Mouse (Mus musculus) forebrain, embryonic 14.5 days (tissue): ENCODE results near the gene Col23a1. TPM values are rescaled to one million over a fixed set of nuclear protein-coding genes. Genes with fewer than 3 reads are reported as not detected.

Source experiments
- ATAC-seq: fragments of 200-750 bp; cut with Nextera tagmentation; 2 replicates; pipeline ENCODE4 v1.8.0; 2017; ENCODE audit warnings: mild to moderate bottlenecking, moderate library complexity
- DNase-seq: peaks from one replicate; pipeline ENCODE4 v3.0.0-alpha.2; 2015; ENCODE audit warnings: low spot score
- H3K27ac ChIP-seq: fragments of 300-500 bp; sonication (generic); 2 replicates; pipeline ENCODE4 v1.5.1; 2014; ENCODE audit warnings: low read depth, mild to moderate bottlenecking, control low read depth, low read length, moderate library complexity
- H3K27me3 ChIP-seq: fragments of 300-500 bp; sonication (generic); replicated peaks from 2 replicates; pipeline ENCODE4 v1.6.1; 2014; ENCODE audit warnings: low read length, control low read depth, mixed read lengths; ENCODE audit not compliant: control insufficient read depth, insufficient read depth
- H3K36me3 ChIP-seq: fragments of 300-500 bp; sonication (generic); 2 replicates; pipeline ENCODE4 v1.6.1; 2014; ENCODE audit warnings: low read length, control low read depth; ENCODE audit not compliant: control insufficient read depth, insufficient read depth
- H3K4me1 ChIP-seq: fragments of 300-500 bp; sonication (generic); 2 replicates; pipeline ENCODE4 v1.6.1; 2014; ENCODE audit warnings: antibody characterized with exemption, low read length, control low read depth; ENCODE audit not compliant: control insufficient read depth, insufficient read depth
- H3K4me2 ChIP-seq: fragments of 300-500 bp; sonication (generic); 2 replicates; pipeline ENCODE4 v1.6.1; 2014; ENCODE audit warnings: mild to moderate bottlenecking, control low read depth, low read length
- H3K4me3 ChIP-seq: fragments of 300-500 bp; sonication (generic); 2 replicates; pipeline ENCODE4 v1.5.1; 2014; ENCODE audit warnings: low read depth, low read length, control low read depth
- H3K9ac ChIP-seq: fragments of 300-500 bp; sonication (generic); 2 replicates; pipeline ENCODE4 v1.6.1; 2014; ENCODE audit warnings: mild to moderate bottlenecking, low read length, control low read depth, moderate library complexity
- H3K9me3 ChIP-seq: fragments of 300-500 bp; sonication (generic); replicated peaks from 2 replicates; pipeline ENCODE4 v1.6.1; 2016; ENCODE audit warnings: low read length, control low read depth, mixed read lengths; ENCODE audit not compliant: control insufficient read depth
- WGBS: fragments of 180-500 bp; shearing (Covaris S2); extraction: QIAGEN DNeasy Blood & Tissue Kit; methylation state at CpG from one replicate; pipeline ENCODE4 v1.1.7; 2014; 5-methylcytosine and 5-hydroxymethylcytosine counted together
- polyA plus RNA-seq: library from polyadenylated mRNA; unstranded; fragments of >200 nt; fragmentation: Nextera tagmentation; extraction: Ambion mirVana; gene quantifications from 2 replicates; pipeline ENCODE4 v1.2.1, GENCODE M21; 2014

Col23a1 gene
- polyA plus RNA-seq, 1 experiment from 2014 or later, result 2.5 TPM

GRCm38 (mm10) chr11:51448256-51448655 lies 158.5 kb downstream of the Col23a1 start:
- Histone ChIP-seq H3K9ac (no peak overlapping the region), H3K4me3 (no peak overlapping the region), H3K27ac (no peak overlapping the region), H3K4me2 (no peak overlapping the region), H3K4me1 (peaks cover 3% of the 10 kb centered on the region; the same call in 1 of the 2 replicates), H3K36me3 (no peaks in the 10 kb centered on the region), H3K27me3 (no peaks in the 10 kb centered on the region), H3K9me3 (no peaks in the 10 kb centered on the region)
- no peak for DNase-seq
- 67% methylated on average over 4 of the region's 4 CpGs for WGBS
- no peak for ATAC-seq

GRCm38 (mm10) chr11:51448680-51449079 lies 159.0 kb downstream of the Col23a1 start:
- peaks cover 3% of the 10 kb centered on the region; the same call in 1 of the 2 replicates for H3K4me1 ChIP-seq
- DNase-seq (no peak), ATAC-seq (no peak)
- no peaks in the 10 kb centered on the region for H3K9me3 ChIP-seq
- H3K27me3 ChIP-seq, result no peaks in the 10 kb centered on the region
- no peak overlapping the region for H3K4me3 ChIP-seq
- no peaks in the 10 kb centered on the region for H3K36me3 ChIP-seq
- H3K4me2 ChIP-seq, result no peak overlapping the region
- 14% methylated on average over 4 of the region's 4 CpGs for whole genome bisulfite sequencing
- H3K9ac ChIP-seq, result no peak overlapping the region
- no peak overlapping the region for H3K27ac ChIP-seq

- H3K27ac ChIP-seq, result no peak overlapping the region
- no peak overlapping the region for H3K9ac ChIP-seq
- no peaks in the 10 kb centered on the region for H3K9me3 ChIP-seq
- 68% methylated on average over 7 of the region's 7 CpGs for WGBS
- H3K4me2 ChIP-seq, result no peak overlapping the region
- H3K36me3 ChIP-seq, result no peaks in the 10 kb centered on the region
- H3K4me1 ChIP-seq, result peaks cover 3% of the 10 kb centered on the region; the same call in 1 of the 2 replicates
- no peaks in the 10 kb centered on the region for H3K27me3 ChIP-seq
- no peak overlapping the region for H3K4me3 ChIP-seq
- peak; percentile 61 for DNase-seq
- ATAC-seq, result no peak
Measured at GRCm38 (mm10) chr11:51449881-51450280, 160.2 kb downstream of the Col23a1 start.

- no peak overlapping the region for H3K9ac ChIP-seq
- WGBS, result 89% methylated on average over 5 of the region's 5 CpGs
- no peak overlapping the region for H3K27ac ChIP-seq
- no peak for DNase-seq
- no peaks in the 10 kb centered on the region for H3K9me3 ChIP-seq
- no peak overlapping the region for H3K4me2 ChIP-seq
- no peak for ATAC-seq
- no peaks in the 10 kb centered on the region for H3K27me3 ChIP-seq
- H3K4me1 ChIP-seq, result peaks cover 3% of the 10 kb centered on the region; the same call in 1 of the 2 replicates
- no peaks in the 10 kb centered on the region for H3K36me3 ChIP-seq
- no peak overlapping the region for H3K4me3 ChIP-seq
Measured at GRCm38 (mm10) chr11:51451281-51451680, 161.6 kb downstream of the Col23a1 start.

- Histone ChIP-seq H3K4me2 (no peak overlapping the region), H3K36me3 (no peaks in the 10 kb centered on the region), H3K27me3 (no peaks in the 10 kb centered on the region), H3K9ac (no peak overlapping the region), H3K4me1 (peaks cover 3% of the 10 kb centered on the region; the same call in 1 of the 2 replicates), H3K4me3 (no peak overlapping the region), H3K9me3 (no peaks in the 10 kb centered on the region), H3K27ac (no peak overlapping the region)
- ATAC-seq (no peak), DNase-seq (no peak)
- WGBS, result 70% methylated on average over 7 of the region's 7 CpGs
Measured at GRCm38 (mm10) chr11:51451925-51452324, 162.2 kb downstream of the Col23a1 start.

- WGBS, result 88% methylated on average over 9 of the region's 9 CpGs
- ATAC-seq (no peak), DNase-seq (no peak)
- no peaks in the 10 kb centered on the region for H3K27me3 ChIP-seq
- no peaks in the 10 kb centered on the region; the same call in 1 of the 2 replicates for H3K4me1 ChIP-seq
- H3K9ac ChIP-seq, result no peak overlapping the region
- no peak overlapping the region for H3K4me2 ChIP-seq
- no peak overlapping the region for H3K27ac ChIP-seq
- H3K36me3 ChIP-seq, result no peaks in the 10 kb centered on the region
- H3K9me3 ChIP-seq, result no peaks in the 10 kb centered on the region
- H3K4me3 ChIP-seq, result no peak overlapping the region
Measured at GRCm38 (mm10) chr11:51453742-51454141, 164.0 kb downstream of the Col23a1 start.

- H3K4me1 ChIP-seq, result no peaks in the 10 kb centered on the region
- H3K27me3 ChIP-seq, result no peaks in the 10 kb centered on the region
- no peaks in the 10 kb centered on the region for H3K36me3 ChIP-seq
- no peak overlapping the region for H3K9ac ChIP-seq
- ATAC-seq (no peak), DNase-seq (no peak)
- H3K4me3 ChIP-seq, result no peak overlapping the region
- no peak overlapping the region for H3K4me2 ChIP-seq
- H3K27ac ChIP-seq, result no peak overlapping the region
- H3K9me3 ChIP-seq, result no peaks in the 10 kb centered on the region
Measured at GRCm38 (mm10) chr11:51455501-51455900, 165.8 kb downstream of the Col23a1 start.

GRCm38 (mm10) chr11:51457624-51458023 lies 167.9 kb downstream of the Col23a1 start:
- Histone ChIP-seq H3K9ac (no peak overlapping the region), H3K36me3 (no peaks in the 10 kb centered on the region), H3K9me3 (no peaks in the 10 kb centered on the region), H3K4me2 (no peak overlapping the region), H3K4me1 (no peaks in the 10 kb centered on the region), H3K27me3 (no peaks in the 10 kb centered on the region), H3K4me3 (no peak overlapping the region), H3K27ac (no peak overlapping the region)
- DNase-seq, result no peak
- ATAC-seq, result no peak
- WGBS, result 64% methylated on average over 5 of the region's 5 CpGs

GRCm38 (mm10) chr11:51458649-51459048 lies 168.9 kb downstream of the Col23a1 start:
- Histone ChIP-seq H3K4me1 (no peaks in the 10 kb centered on the region), H3K27ac (no peak overlapping the region), H3K4me2 (no peak overlapping the region), H3K9me3 (no peaks in the 10 kb centered on the region), H3K9ac (no peak overlapping the region), H3K27me3 (no peaks in the 10 kb centered on the region), H3K36me3 (no peaks in the 10 kb centered on the region), H3K4me3 (no peak overlapping the region)
- ATAC-seq (no peak; the same call in 1 of the 2 replicates), DNase-seq (peak; percentile 26)
- WGBS, result 59% methylated on average over 4 of the region's 4 CpGs
